Mouse (Mus musculus): ENCODE measurements at regions not wholly inside any gene's neighbourhood (a gene's known extent, or its start where the extent isn't known, plus 50 kb on each side); places are given as distances from the start of the nearest gene placed in this dataset.
A peak's percentile ranks its signal among the peaks of the same experiment; 100 is the strongest.

DNA sequence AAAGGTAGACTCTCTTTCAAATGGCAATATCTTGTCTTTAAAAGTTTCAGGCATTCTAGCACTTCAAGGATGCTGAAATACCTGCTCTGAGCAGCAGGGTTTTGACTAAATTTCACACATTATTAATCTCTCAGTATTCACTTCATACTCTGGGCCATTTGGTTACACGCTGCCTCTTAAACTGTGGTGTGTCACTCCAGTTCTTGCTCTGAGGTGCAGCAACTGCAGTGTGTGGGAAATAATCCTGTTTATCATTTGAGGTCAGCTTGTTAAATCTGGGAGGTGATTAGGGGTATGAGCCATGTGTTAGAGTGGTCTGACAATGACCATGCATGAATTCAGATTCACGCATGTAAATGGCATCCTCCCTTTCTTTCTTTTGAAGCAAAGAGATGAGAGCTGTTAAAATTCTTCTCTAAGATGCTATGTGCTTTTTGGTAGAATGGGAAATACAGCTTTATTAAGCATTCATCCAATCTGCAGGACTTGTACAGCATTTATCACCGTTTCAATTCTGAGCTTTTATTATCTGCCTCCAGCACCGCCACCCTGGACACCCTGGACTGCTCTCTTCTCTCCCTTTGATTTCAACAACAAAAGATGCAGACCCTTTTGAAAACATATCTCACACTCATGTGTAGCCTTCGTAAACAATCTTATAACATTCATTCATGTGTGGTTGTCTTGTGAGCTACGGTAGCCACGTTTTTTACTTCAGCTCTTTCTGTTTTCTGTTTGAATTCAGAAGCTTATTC, 362.4 kb upstream of the Gm38303 start:
- no peak for TF ChIP-seq CTCF (IDR thresholded peaks at IDR 0.05; ENCODE audit: borderline replicate concordance, insufficient read depth, low read length)
- no peak for TF ChIP-seq POLR2A (IDR thresholded peaks at IDR 0.05; ENCODE audit: low read depth, low read length)
- H3K4me1 ChIP-seq (ENCODE audit: control insufficient read depth, insufficient read depth, low read length) = no peaks in the 10 kb centered on the region
- H3K27ac ChIP-seq (ENCODE audit: insufficient read depth, low read length) = no peak overlapping the region
- H3K4me3 ChIP-seq (ENCODE audit: insufficient read depth, low read length) = no peak overlapping the region

- Histone ChIP-seq H3K27ac (ENCODE audit: insufficient read depth, low read length) (no peak overlapping the region), H3K4me3 (ENCODE audit: insufficient read depth, low read length) (no peak overlapping the region), H3K4me1 (ENCODE audit: control insufficient read depth, insufficient read depth, low read length) (no peaks in the 10 kb centered on the region)
- no peak for TF ChIP-seq CTCF (IDR thresholded peaks at IDR 0.05; ENCODE audit: borderline replicate concordance, insufficient read depth, low read length)
- TF ChIP-seq POLR2A (IDR thresholded peaks at IDR 0.05; ENCODE audit: low read depth, low read length) = no peak
Observed at GRCm38 (mm10) chr3:10685501-10685951, 350.0 kb upstream of the Gm38303 start.

GRCm38 (mm10) chr3:10684885-10685500, 349.5 kb upstream of the Gm38303 start:
- TF ChIP-seq CTCF (IDR thresholded peaks at IDR 0.05; ENCODE audit: borderline replicate concordance, insufficient read depth, low read length) = peak; percentile 75; the same call in 1 of the 2 replicates
- no peak for TF ChIP-seq POLR2A (IDR thresholded peaks at IDR 0.05; ENCODE audit: low read depth, low read length)
- no peaks in the 10 kb centered on the region for H3K4me1 ChIP-seq (ENCODE audit: control insufficient read depth, insufficient read depth, low read length)
- no peak overlapping the region for H3K27ac ChIP-seq (ENCODE audit: insufficient read depth, low read length)
- H3K4me3 ChIP-seq (ENCODE audit: insufficient read depth, low read length) = no peak overlapping the region

DNA sequence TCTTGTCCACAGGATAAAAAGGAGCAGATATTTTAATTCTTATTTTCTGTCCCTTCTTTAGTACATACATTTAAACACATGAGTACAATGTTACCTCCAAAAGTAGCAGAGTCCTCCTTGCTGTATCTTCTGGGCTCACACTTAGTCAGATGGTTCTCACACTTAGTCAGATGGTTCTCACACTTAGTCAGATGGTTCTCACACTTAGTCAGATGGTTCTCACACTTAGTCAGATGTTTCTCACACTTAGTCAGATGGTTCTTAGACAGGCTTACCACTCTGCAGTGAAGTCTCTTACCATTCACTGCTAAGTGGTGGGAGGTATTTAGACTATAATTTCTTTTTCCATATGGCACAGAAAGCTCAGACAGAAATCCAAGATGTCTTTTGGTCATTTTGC, 346.5 kb upstream of the Gm38303 start:
- no peak for TF ChIP-seq POLR2A (IDR thresholded peaks at IDR 0.05; ENCODE audit: low read depth, low read length)
- no peak for TF ChIP-seq CTCF (IDR thresholded peaks at IDR 0.05; ENCODE audit: borderline replicate concordance, insufficient read depth, low read length)
- H3K4me1 ChIP-seq (ENCODE audit: control insufficient read depth, insufficient read depth, low read length) = no peaks in the 10 kb centered on the region
- H3K27ac ChIP-seq (ENCODE audit: insufficient read depth, low read length) = no peak overlapping the region
- no peak overlapping the region for H3K4me3 ChIP-seq (ENCODE audit: insufficient read depth, low read length)

- no peak overlapping the region for H3K27ac ChIP-seq (ENCODE audit: insufficient read depth, low read length)
- TF ChIP-seq POLR2A (IDR thresholded peaks at IDR 0.05; ENCODE audit: low read depth, low read length) = no peak
- TF ChIP-seq CTCF (IDR thresholded peaks at IDR 0.05; ENCODE audit: borderline replicate concordance, insufficient read depth, low read length) = no peak
Observed at GRCm38 (mm10) chr3:10647975-10648511, 312.6 kb upstream of the Gm38303 start.

More at GRCm38 (mm10) chr3:10647975-10648511, 312.6 kb upstream of the Gm38303 start:
- Histone ChIP-seq H3K4me1 (ENCODE audit: control insufficient read depth, insufficient read depth, low read length) (no peaks in the 10 kb centered on the region), H3K4me3 (ENCODE audit: insufficient read depth, low read length) (no peak overlapping the region)

Measured in embryonic fibroblast, embryonic 13.5 days (primary cell).